Mouse (Mus musculus): ENCODE data around the gene Speer4d.
"Not testable (repeated sequence)": the region's sequence is repeated elsewhere in the genome, so short reads cannot be mapped to it uniquely, and the experiment has no call there.

The Speer4d gene

DNA sequence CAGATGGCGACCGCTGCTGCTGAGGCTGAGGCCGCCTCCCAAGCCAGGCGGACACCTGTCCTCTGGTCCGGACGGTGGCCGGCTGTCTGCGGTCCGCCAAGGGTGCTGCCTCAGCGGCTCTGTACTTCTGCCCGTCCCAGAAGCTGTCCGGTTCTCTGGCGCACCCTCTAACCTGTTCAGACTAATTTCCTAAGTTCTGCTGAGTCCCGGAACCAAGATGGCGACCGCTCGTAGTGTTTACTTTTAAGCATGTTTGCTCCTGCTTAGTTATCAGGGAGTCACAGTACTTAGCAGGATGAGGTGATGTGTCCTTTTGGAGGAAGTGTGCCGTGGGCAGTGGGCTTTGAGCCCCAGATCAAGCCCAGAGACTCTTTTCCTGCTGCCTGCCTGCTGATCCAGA lies 51.9 kb downstream of the Speer4d start:
- DNase-seq (ENCODE audit: low read depth, low spot score): not testable (repeated sequence)

All from forelimb bud, embryonic 11.5 days (tissue).